Mouse (Mus musculus) cortical plate, adult 2 months (tissue): ENCODE results near the gene 3110040M04Rik.

Source experiments
- CTCF ChIP-seq: fragments of 200-500 bp; IDR thresholded peaks from 2 replicates; pipeline ENCODE4 v1.5.1; 2011; ENCODE audit warnings: mild to moderate bottlenecking, control low read depth, low read length; ENCODE audit not compliant: insufficient read depth; ENCODE audit errors: extremely low read depth
- POLR2A ChIP-seq: fragments of 200-500 bp; IDR thresholded peaks from 2 replicates; pipeline ENCODE4 v1.6.1; 2011; ENCODE audit warnings: mild to moderate bottlenecking, low read length, control low read depth; ENCODE audit not compliant: insufficient read depth; ENCODE audit errors: extremely low read depth

DNA sequence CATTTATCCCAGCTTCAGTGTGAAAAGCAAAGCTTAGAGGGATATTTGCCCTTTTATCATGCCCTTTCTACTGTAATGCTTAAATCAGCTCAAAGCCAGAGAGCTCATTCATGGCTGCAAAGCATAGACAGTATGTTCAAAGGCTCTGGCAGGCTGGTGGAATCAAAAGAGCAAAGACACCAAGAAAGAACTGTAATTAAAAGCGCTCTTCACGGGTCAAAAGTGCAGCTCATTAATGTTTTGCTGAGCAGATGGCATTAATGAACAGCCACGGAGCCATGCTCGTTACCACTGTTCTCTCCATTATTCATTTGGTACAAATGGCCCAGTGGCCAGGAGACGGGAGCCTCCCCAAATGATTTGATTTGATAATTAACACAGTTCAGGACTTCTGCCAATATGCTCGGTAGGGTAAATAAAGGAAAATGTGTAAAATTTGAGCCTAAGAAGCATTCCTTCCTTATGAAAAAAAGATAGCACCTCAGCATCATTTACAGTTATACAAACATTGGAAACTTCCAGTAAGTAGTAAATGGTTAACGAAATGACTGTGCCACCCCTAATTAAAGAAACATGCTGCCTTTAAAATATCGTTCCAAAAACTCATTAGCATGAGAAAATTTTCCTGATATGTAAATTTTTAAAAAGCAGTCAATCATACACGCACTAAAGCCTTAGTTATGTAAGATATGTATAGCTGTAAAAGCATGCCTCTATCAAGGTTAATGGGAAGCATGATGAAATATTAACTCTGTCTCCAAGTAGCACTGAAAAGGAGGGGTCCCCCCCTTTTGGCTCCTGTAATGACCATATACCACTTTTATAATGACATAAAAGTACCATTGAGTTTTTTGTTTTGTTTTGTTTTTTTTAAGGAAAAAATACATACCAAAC lies 45.7 kb upstream of the 3110040M04Rik start:
- TF ChIP-seq POLR2A = no peak
- no peak for TF ChIP-seq CTCF
